Mouse (Mus musculus) A20 (cell line): ENCODE data around the gene Pkp1.

Source experiments
- DNase-seq: peaks from one replicate; pipeline ENCODE4 v3.0.0-alpha.2; 2011; ENCODE audit warnings: low read depth, low spot score

Pkp1 gene

DNA sequence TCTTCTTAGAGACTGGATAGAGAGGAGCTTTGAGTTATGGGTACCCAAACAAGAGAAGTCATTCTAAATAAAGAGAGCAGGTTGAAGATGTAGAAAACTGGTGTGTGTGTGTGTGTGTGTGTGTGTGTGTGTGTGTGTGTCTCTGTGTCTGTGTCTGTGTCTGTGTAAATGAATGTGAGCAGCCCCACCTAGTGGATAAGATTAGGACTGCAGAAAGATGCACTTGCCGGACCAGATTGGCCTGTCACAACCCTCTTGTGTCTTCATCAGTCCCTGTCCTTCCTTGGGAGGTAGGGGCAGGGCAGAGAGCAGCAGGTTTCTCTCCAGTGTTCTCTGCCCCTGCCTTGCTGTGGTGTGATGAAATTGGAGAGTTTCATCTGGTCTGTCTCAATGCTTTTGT, 90.1 kb downstream of the Pkp1 start:
- peak; percentile 72 for DNase-seq

DNA sequence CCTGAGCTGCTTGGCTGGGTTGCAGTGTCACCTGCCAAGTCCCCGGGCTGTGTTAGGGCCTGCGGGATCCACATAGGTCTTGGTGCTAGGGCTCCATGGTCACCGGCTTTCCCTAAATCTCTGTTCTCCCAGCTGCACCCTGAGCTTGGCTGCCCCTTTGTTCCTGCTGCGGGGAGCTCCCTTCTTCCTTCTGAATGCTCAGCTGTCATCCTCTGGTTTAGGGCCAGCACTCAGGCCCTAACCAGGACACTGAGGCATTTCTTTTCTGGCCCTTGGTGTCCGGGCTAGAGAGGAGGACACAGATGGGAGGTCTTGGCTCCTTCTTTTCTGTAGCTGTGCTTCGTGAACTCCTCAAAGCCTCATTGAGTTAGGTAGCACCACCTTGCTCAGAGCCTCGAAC, 97.2 kb downstream of the Pkp1 start:
- no peak for DNase-seq
